Mouse (Mus musculus): ENCODE data around the gene Kat7.

GRCm38 (mm10) chr11:95231688-95232328 lies 78.2 kb downstream of the Kat7 start:
- TF ChIP-seq GATA1 (IDR thresholded peaks at IDR 0.05; ENCODE audit: borderline replicate concordance, low read length): no peak
- TF ChIP-seq FLI1 (IDR thresholded peaks at IDR 0.05; ENCODE audit: low read length): no peak

All from megakaryocyte, embryonic 14.5 days (primary cell).